Mouse (Mus musculus) adrenal gland, adult 18-20 months (tissue): ENCODE results near the gene Mctp2. TPM values are rescaled to one million over a fixed set of nuclear protein-coding genes. Genes with fewer than 3 reads are reported as not detected.

ENCODE experiments used
- DNase-seq, 2 experiments: peaks; one replicate each; pipeline ENCODE4 v3.0.0; 2021 to 2022; ENCODE audit warnings: low spot score in 2 of 2
- total RNA-seq, 2 experiments: library from RNA; stranded (reverse); gene quantifications; 1 replicate in 1 of 2; 2 replicates in 1 of 2; pipeline ENCODE4 v1.2.3; 2021

Gene Mctp2
- total RNA-seq, 2 experiments from 2014 or later = 2.5 to 2.6 TPM

DNA sequence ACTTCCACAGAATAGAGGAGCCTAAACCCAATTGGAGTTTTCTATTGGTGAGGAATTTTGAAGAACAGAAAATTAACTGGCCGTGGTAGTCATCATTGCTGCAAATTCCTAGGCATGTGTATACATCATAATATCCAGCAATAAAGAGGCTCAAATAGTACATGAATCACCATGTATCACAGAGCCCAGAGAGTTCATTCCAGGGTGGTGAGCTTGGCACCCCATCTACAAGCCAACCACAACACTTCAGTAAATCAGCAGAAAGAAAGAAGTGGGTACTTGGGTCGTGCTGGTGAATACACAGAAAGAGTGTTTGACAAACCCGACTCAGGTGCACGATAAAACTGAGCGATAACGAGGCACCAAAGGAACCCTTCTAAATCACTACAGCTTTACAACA, 207.8 kb downstream of the Mctp2 start:
- DNase-seq = no peak

GRCm38 (mm10) chr7:72096973-72097372, 209.4 kb downstream of the Mctp2 start:
- no peak for DNase-seq

DNA sequence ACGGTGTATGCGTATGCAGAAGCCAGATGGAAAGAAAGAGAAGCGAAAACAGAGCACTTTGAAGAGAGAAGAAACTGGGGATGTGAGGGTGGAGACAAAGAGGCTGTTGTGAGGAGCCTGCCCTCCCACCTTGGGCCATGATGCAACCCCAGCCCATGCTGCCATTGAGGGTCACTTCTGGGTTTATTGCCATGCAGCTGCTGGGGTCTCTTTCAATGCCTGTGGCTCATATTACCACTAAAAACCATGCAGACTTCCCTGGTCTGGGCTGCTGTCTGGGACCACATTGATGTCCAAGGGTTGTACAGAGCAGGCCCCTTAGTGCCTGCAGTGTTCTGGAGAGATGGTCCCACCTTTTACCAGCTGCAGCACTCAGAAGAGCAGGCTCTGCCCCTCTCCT, 210.0 kb downstream of the Mctp2 start:
- DNase-seq = no peak

GRCm38 (mm10) chr7:72089463-72090175, 216.8 kb downstream of the Mctp2 start:
- DNase-seq = no peak

DNA sequence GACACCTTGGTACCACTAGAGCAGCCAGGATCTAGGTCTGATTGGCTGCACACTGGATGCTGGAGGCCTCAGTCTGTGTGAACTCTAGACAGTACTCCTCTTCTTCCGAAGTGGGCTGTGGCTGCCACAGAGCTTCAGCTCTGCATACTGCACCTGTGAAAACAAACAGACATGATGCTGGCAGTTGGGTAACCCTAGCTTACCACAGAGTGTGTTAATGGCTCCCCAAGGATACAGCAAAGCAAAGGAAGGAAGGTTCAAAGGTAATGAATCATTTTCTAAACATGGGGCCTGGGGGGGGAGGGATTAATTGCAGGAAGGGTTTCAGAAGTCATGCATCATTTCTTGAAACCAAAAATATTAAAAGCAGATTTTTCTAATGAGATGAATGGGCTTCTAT, 225.7 kb downstream of the Mctp2 start:
- DNase-seq = no peak

DNA sequence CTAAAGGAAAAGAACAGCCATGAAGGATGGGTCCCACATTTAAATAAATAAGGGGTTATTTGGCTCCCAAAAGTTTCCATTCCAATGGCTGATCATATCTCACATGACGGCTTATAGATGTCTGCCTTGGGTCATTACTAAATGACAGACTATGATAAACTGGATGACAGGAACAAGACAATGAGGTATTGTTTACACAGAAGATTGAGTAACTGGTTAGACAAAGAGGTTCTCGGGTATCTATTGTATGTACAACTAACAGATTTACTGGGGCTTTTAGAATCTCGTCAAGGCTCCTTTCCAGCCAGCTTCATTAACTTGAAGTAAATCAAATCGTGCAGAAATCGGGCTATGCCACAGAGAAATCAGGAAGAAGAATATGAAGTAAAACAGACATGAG, 227.5 kb downstream of the Mctp2 start:
- no peak for DNase-seq

- DNase-seq = no peak
Observed at GRCm38 (mm10) chr7:72071418-72072184, 234.8 kb downstream of the Mctp2 start.

DNA sequence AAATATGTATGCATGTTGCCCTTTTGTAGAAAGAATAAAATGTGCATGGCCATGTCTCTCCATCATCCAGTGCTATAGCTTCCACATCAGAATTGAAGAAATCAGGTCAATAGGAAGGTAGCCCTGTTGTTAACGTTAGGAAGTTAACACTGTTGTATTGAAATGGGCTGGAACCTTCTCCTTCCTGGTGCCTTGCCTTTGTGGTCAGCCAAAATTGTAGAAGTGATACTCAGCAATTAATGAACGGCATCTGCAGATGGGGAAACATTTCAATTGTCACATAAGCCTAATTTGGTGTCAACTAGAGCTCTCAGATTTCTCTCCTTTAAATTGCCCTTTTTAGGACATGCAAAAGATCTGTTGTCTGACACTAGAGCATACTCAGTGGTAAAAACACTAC, 238.0 kb downstream of the Mctp2 start:
- no peak for DNase-seq

DNA sequence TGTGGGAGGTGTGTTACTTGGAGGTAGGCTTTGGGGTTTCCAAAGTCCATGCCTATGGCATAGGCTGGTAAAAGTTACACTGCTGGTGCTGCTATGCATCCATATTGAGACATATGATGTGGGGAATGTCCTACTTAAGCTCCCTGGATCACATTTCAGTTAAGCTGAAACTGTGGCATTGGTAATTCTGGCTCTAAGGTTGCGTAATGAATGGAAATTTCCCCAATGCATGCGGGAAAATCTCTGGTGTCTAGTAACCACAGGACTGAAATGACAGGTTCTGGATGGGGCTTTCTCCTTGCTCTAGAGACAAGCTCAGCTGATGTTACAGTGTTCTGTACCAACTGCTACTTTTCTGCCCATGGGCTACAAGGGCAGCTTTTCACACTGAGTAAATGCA, 240.1 kb downstream of the Mctp2 start:
- no peak for DNase-seq

DNA sequence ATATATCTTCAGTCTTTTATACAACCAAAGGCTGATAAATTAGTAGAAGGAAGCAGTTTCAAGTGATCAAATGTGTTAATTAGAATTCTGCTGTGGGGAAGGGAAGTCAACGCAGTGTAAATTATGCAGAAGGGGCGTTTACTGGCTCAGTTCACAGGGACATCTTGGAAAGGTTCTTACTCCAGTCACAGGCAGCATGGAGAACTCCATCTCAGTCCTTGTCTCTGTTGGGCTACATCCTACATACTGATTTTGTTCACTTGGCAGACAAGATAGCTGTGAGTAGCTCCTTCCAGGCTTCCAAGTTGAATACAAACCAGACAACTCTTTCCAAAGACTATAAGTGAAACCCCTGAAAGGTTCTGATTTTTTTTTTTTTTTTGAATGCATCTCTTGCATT, 254.6 kb downstream of the Mctp2 start:
- no peak for DNase-seq

DNA sequence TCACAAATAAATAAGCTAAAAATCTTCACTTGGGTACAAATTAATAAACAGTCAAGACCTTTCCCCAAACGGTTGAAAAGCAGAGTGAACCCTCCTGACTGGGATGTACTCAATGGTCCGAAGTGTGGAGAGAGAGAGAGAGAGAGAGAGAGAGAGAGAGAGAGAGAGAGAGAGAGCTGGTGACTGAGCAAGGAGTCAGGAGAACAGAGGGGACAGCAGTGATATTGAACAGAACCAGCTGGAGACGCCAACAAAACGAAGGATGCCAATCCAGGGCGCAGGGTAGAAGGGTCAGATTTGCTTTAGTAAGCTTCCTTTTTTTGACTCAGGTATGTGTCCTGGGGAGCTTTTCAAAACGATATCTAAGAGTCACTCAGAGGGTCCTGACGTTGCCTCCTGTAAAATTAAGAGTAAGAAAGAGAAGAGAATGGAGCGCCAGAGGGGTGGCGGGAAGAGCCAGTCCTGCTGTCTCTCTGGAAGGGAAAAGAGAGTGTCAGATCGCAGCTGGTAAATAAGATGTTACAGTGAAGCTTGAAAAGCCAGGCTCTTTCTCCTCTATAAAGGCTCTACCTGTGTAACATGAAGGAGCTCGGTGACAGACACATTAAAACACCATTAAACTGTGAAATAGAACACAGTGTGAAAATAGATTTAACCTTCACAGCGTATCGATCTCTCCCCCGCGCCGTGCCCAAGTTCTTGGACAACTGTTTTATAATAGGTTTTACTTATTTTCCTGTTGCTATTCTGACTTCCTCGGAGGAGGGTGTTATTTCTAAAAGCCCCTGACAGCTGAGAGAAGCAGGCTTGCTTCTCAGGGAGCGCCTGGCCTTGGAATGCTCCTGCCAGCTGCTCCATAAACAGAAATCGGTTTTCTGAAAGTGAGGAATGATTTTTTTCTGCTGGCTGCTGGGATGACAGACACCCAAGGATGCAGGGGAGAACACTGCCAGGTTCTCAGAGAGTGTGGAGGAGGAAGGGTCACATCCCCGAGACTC, 258.5 kb downstream of the Mctp2 start:
- DNase-seq = no peak
